Comparison of ENCODE assay signal across 11 mouse cellular contexts in genomic region chr5:33937230-33937629, GRCm38 (mm10). TPM values are rescaled to one million over a fixed set of nuclear protein-coding genes. Genes with fewer than 3 reads are reported as not detected.
DNase-seq lines count a peak whose midpoint lies in the region; ATAC-seq and TF ChIP-seq lines count a peak whose summit lies in the region.
"Had no signal": no experiment of that assay in that cellular context is flagged by ENCODE, and none has a peak within 500 bp of the region (broad histone marks: within the 10 kb centered on the region; RNA-seq: fewer than 3 reads in every experiment).

No protein-coding gene starts in this region.

- no peak overlapping the region for H3K9ac ChIP-seq in kidney, postnatal 0 days (ENCODE audit: low read depth, low read length)
- H3K9ac ChIP-seq in embryonic facial prominence, embryonic 15.5 days, result no peak overlapping the region
- no peak overlapping the region; the same call in 1 of the 2 replicates for H3K9ac ChIP-seq in intestine, postnatal 0 days (ENCODE audit: low read depth, low read length)

- no peak overlapping the region; the same call in 1 of the 2 replicates for H3K27ac ChIP-seq in kidney, postnatal 0 days
- H3K27ac ChIP-seq in embryonic facial prominence, embryonic 15.5 days (replicated peaks), result no peak overlapping the region
- H3K27ac ChIP-seq in intestine, postnatal 0 days (ENCODE audit: low read depth, low read length), result peak overlapping the region; percentile 87; the same call in 1 of the 2 replicates

- peaks cover 6% of the 10 kb centered on the region; the same call in 1 of the 2 replicates for H3K4me1 ChIP-seq in kidney, postnatal 0 days (replicated peaks; ENCODE audit: insufficient read depth, low read length)
- peaks cover 22% of the 10 kb centered on the region for H3K4me1 ChIP-seq in embryonic facial prominence, embryonic 15.5 days
- H3K4me1 ChIP-seq in intestine, postnatal 0 days (replicated peaks; ENCODE audit: control insufficient read depth, insufficient read depth, low read length), result 0 out of 2 replicates have a peak, but pooled peaks cover 4% of the 10 kb centered on the region

- H3K36me3 ChIP-seq in kidney, postnatal 0 days (ENCODE audit: insufficient read depth, low read length), result 0 out of 2 replicates have a peak, but pooled peaks cover 3% of the 10 kb centered on the region
- H3K36me3 ChIP-seq in embryonic facial prominence, embryonic 15.5 days, result 0 out of 2 replicates have a peak, but pooled peaks cover 4% of the 10 kb centered on the region
- H3K36me3 ChIP-seq in intestine, postnatal 0 days (ENCODE audit: control insufficient read depth, insufficient read depth), result no peaks in the 10 kb centered on the region
- H3K36me3 ChIP-seq in myocyte (ENCODE audit: control insufficient read depth, insufficient read depth), result no peaks in the 10 kb centered on the region

- H3K79me2 ChIP-seq in myocyte (ENCODE audit: control insufficient read depth, insufficient read depth), result peaks cover 33% of the 10 kb centered on the region

- DNase-seq in kidney, postnatal 0 days (ENCODE audit: low spot score), result no peak
- DNase-seq in kidney, adult 11 months, result no peak
- DNase-seq in frontal cortex, postnatal 14 days (ENCODE audit: low spot score in 2 of 2), result no peak
- DNase-seq in frontal cortex, postnatal 36 days (ENCODE audit: low spot score in 2 of 2), result no peak
- no peak for DNase-seq in spleen, postnatal 4 days (ENCODE audit: low spot score in 2 of 2)
- DNase-seq: cerebellum, adult 18-20 months; kidney, adult 18-20 months had no signal

- H3K4me2 ChIP-seq in kidney, postnatal 0 days (ENCODE audit: low read length), result peak overlapping the region; percentile 68
- H3K4me2 ChIP-seq in embryonic facial prominence, embryonic 15.5 days (replicated peaks), result peak overlapping the region; percentile 77
- peak overlapping the region; percentile 73 for H3K4me2 ChIP-seq in intestine, postnatal 0 days (replicated peaks; ENCODE audit: low read depth)
- peak overlapping the region; percentile 74 for H3K4me2 ChIP-seq in myocyte (ENCODE audit: low read depth)

- H3K4me3 ChIP-seq in kidney, postnatal 0 days (replicated peaks; ENCODE audit: low read depth, low read length), result peak overlapping the region; percentile 84
- H3K4me3 ChIP-seq in embryonic facial prominence, embryonic 15.5 days (replicated peaks), result peak overlapping the region; percentile 95
- no peak overlapping the region; the same call in 1 of the 2 replicates for H3K4me3 ChIP-seq in intestine, postnatal 0 days (ENCODE audit: low read depth, low read length)
- peak overlapping the region; percentile 53 for H3K4me3 ChIP-seq in myocyte

- 98% methylated on average over 2 of the region's 2 CpGs for WGBS in kidney, postnatal 0 days
- WGBS in embryonic facial prominence, embryonic 15.5 days, result 100% methylated on average over 2 of the region's 2 CpGs
- 100% methylated on average over 2 of the region's 2 CpGs for WGBS in intestine, postnatal 0 days

- H3ac ChIP-seq in myocyte (ENCODE audit: control insufficient read depth, insufficient read length), result peak overlapping the region; percentile 68

- no peak for TF ChIP-seq CTCF in kidney, postnatal 0 days (IDR thresholded peaks at IDR 0.05; ENCODE audit: low read depth)
- no peak for TF ChIP-seq CTCF in intestine, postnatal 0 days (IDR thresholded peaks at IDR 0.05; ENCODE audit: low read depth)

- no peaks in the 10 kb centered on the region for H3K27me3 ChIP-seq in kidney, postnatal 0 days (ENCODE audit: insufficient read depth, low read length)
- H3K27me3 ChIP-seq in embryonic facial prominence, embryonic 15.5 days, result no peaks in the 10 kb centered on the region
- H3K27me3 ChIP-seq in intestine, postnatal 0 days (replicated peaks; ENCODE audit: control insufficient read depth, insufficient read depth, low read length), result no peaks in the 10 kb centered on the region
- no peaks in the 10 kb centered on the region for H3K27me3 ChIP-seq in myocyte (ENCODE audit: control insufficient read depth, insufficient read depth, insufficient read length)
- H3K27me3 ChIP-seq: Patski had no signal

- no peak for TF ChIP-seq POLR2A in myocyte (IDR thresholded peaks at IDR 0.05; ENCODE audit: insufficient read length, low read depth)

- ATAC-seq in kidney, postnatal 0 days (replicated peaks; ENCODE audit: low FRiP score, low read depth), result no peak
- ATAC-seq in embryonic facial prominence, embryonic 15.5 days (ENCODE audit: insufficient number of reproducible peaks, low FRiP score, low TSS enrichment, low read depth), result no peak
- ATAC-seq in intestine, postnatal 0 days, result no peak

- no peaks in the 10 kb centered on the region for H3K9me3 ChIP-seq in kidney, postnatal 0 days (replicated peaks; ENCODE audit: low read length)
- no peaks in the 10 kb centered on the region for H3K9me3 ChIP-seq in embryonic facial prominence, embryonic 15.5 days (replicated peaks)
- peaks cover 6% of the 10 kb centered on the region; the same call in 1 of the 2 replicates for H3K9me3 ChIP-seq in intestine, postnatal 0 days (ENCODE audit: control insufficient read depth)

TF ChIP-seq in myocyte, 11 proteins besides CTCF, POLR2A, EP300 and RAD21:
- TF ChIP-seq REST (IDR thresholded peaks at IDR 0.05; ENCODE audit: insufficient read depth, insufficient read length), result no peak
- no peak for TF ChIP-seq USF1 (IDR thresholded peaks at IDR 0.05; ENCODE audit: low read depth)
- no peak for TF ChIP-seq MYOG (IDR thresholded peaks at IDR 0.05; ENCODE audit: control insufficient read depth in 1 of 3, insufficient read depth in 1 of 3, insufficient read length in 2 of 3, low read depth in 2 of 3)
- TF ChIP-seq TCF12 (IDR thresholded peaks at IDR 0.05; ENCODE audit: insufficient read depth, poor library complexity, severe bottlenecking), result no peak
- TF ChIP-seq POLR2AphosphoS2 (IDR thresholded peaks at IDR 0.05; ENCODE audit: insufficient read length, low read depth), result no peak
- no peak for TF ChIP-seq E2F4 (IDR thresholded peaks at IDR 0.05; ENCODE audit: insufficient read depth)
- no peak for TF ChIP-seq MAX (IDR thresholded peaks at IDR 0.05; ENCODE audit: low read depth)
- TF ChIP-seq CEBPB (IDR thresholded peaks at IDR 0.05; ENCODE audit: insufficient read depth, poor library complexity, severe bottlenecking), result no peak
- no peak for TF ChIP-seq TCF3 (IDR thresholded peaks at IDR 0.05; ENCODE audit: insufficient read length, low read depth)
- no peak for TF ChIP-seq MYOD1 (IDR thresholded peaks at IDR 0.05; ENCODE audit: control insufficient read depth in 1 of 3, insufficient read length in 2 of 3, low read depth in 2 of 3)
- no peak for TF ChIP-seq SRF (IDR thresholded peaks at IDR 0.05; ENCODE audit: control insufficient read depth, insufficient read length, low read depth)

RNA-seq across cellular contexts. Expression of gene Nelfa, which starts 1.0 kb away (rescaled TPM):
- 41.0 and 42.8 TPM in 2 replicates for polyA plus RNA-seq in kidney, postnatal 0 days (2015; fragmentation: Nextera tagmentation; extraction: Ambion mirVana)
- polyA plus RNA-seq in embryonic facial prominence, embryonic 15.5 days (2015; fragmentation: Nextera tagmentation; extraction: Ambion mirVana), result 49.5 and 54.9 TPM in 2 replicates
- polyA plus RNA-seq in intestine, postnatal 0 days (2015; fragmentation: Nextera tagmentation; extraction: Ambion mirVana), result 18.2 and 19.1 TPM in 2 replicates
- polyA plus RNA-seq in myocyte (2012; fragmentation: generic; extraction: Trizol), result 17.1 TPM

RNA-seq across cellular contexts. Expression of gene Gm1673, which starts 46.0 kb away (rescaled TPM):
- 85.9 and 90.0 TPM in 2 replicates for polyA plus RNA-seq in kidney, postnatal 0 days (2015; fragmentation: Nextera tagmentation; extraction: Ambion mirVana)
- polyA plus RNA-seq in embryonic facial prominence, embryonic 15.5 days (2015; fragmentation: Nextera tagmentation; extraction: Ambion mirVana), result 99.9 and 103 TPM in 2 replicates
- 26.0 and 26.7 TPM in 2 replicates for polyA plus RNA-seq in intestine, postnatal 0 days (2015; fragmentation: Nextera tagmentation; extraction: Ambion mirVana)
- polyA plus RNA-seq in myocyte (2012; fragmentation: generic; extraction: Trizol), result 1.9 TPM

RNA-seq across cellular contexts. Expression of gene Nat8l, which starts 58.6 kb away (rescaled TPM):
- polyA plus RNA-seq in kidney, postnatal 0 days (2015; fragmentation: Nextera tagmentation; extraction: Ambion mirVana), result 0.17 and 0.25 TPM in 2 replicates
- polyA plus RNA-seq in embryonic facial prominence, embryonic 15.5 days (2015; fragmentation: Nextera tagmentation; extraction: Ambion mirVana), result 0.39 and 0.74 TPM in 2 replicates
- 0.10 TPM in 2 replicates for polyA plus RNA-seq in intestine, postnatal 0 days (2015; fragmentation: Nextera tagmentation; extraction: Ambion mirVana)
- 0.01 TPM for polyA plus RNA-seq in myocyte (2012; fragmentation: generic; extraction: Trizol)
